17 mouse cellular contexts compared by ENCODE assay signal in genomic region chr17:14525255-14525654, GRCm38 (mm10).
"Had no signal": no experiment of that assay in that cellular context is flagged by ENCODE, and none has a peak within 500 bp of the region (broad histone marks: within the 10 kb centered on the region; RNA-seq: fewer than 3 reads in every experiment).

No protein-coding gene starts in this region.

- H3K4me2 ChIP-seq: limb, embryonic 12.5 days; liver, embryonic 13.5 days; lung, embryonic 15.5 days; neural tube, embryonic 15.5 days had no signal

- H3K9me3 ChIP-seq: limb, embryonic 12.5 days; liver, embryonic 13.5 days; lung, embryonic 15.5 days; neural tube, embryonic 15.5 days had no signal

- ATAC-seq: liver, postnatal 0 days had no signal

- H3K27me3 ChIP-seq: liver, embryonic 13.5 days; neural tube, embryonic 15.5 days had no signal

- H3K9ac ChIP-seq: limb, embryonic 12.5 days; liver, embryonic 13.5 days; liver, postnatal 0 days; lung, embryonic 15.5 days; neural tube, embryonic 15.5 days had no signal

- H3K27ac ChIP-seq: limb, embryonic 12.5 days; liver, embryonic 13.5 days; lung, embryonic 15.5 days; neural tube, embryonic 15.5 days had no signal

- H3K36me3 ChIP-seq: limb, embryonic 12.5 days; liver, embryonic 13.5 days; lung, embryonic 15.5 days; neural tube, embryonic 15.5 days had no signal

- H3K4me1 ChIP-seq: limb, embryonic 12.5 days; liver, embryonic 13.5 days; lung, embryonic 15.5 days; neural tube, embryonic 15.5 days had no signal

- DNase-seq: kidney, adult 11 months; kidney, postnatal 14 days; layer of hippocampus, adult 9-11 months; layer of hippocampus, postnatal 36 days; liver; liver, embryonic 13.5 days; liver, postnatal 0 days; lung, postnatal 14 days; midbrain, embryonic 14.5 days; right cerebral cortex, adult 18-20 months; right cerebral cortex, postnatal 25 days; thymus, adult 2 months; thymus, postnatal 36 days had no signal

- H3K4me3 ChIP-seq: limb, embryonic 12.5 days; liver, embryonic 13.5 days; lung, embryonic 15.5 days; myocyte; neural tube, embryonic 15.5 days had no signal
